Mouse (Mus musculus) megakaryocyte, adult 5-6 weeks (primary cell): ENCODE measurements at regions not wholly inside any gene's neighbourhood (a gene's known extent, or its start where the extent isn't known, plus 50 kb on each side); places are given as distances from the start of the nearest gene placed in this dataset.

ENCODE experiments used
- ATAC-seq: 2 replicates; pipeline ENCODE4 v1.8.0; 2016; ENCODE audit warnings: mild to moderate bottlenecking, inconsistent platforms; ENCODE audit not compliant: poor library complexity, severe bottlenecking

GRCm38 (mm10) chr2:115101501-115101900, 446.7 kb upstream of the Dph6 start:
- no peak for ATAC-seq

GRCm38 (mm10) chr2:115119429-115120205, 461.9 kb upstream of the BC052040 start:
- no peak for ATAC-seq

GRCm38 (mm10) chr2:115120206-115120503, 461.4 kb upstream of the BC052040 start:
- no peak for ATAC-seq

GRCm38 (mm10) chr2:115126625-115127369, 454.7 kb upstream of the BC052040 start:
- no peak for ATAC-seq

GRCm38 (mm10) chr2:115131746-115132145, 449.8 kb upstream of the BC052040 start:
- ATAC-seq = no peak

- ATAC-seq = no peak
These were observed 449.3 kb upstream of the BC052040 start for GRCm38 (mm10) chr2:115132165-115132592.

GRCm38 (mm10) chr2:115141416-115141815, 440.1 kb upstream of the BC052040 start:
- ATAC-seq = no peak

- ATAC-seq = no peak
These were observed 409.4 kb upstream of the BC052040 start for GRCm38 (mm10) chr2:115172111-115172510.

GRCm38 (mm10) chr2:115177076-115177475, 404.4 kb upstream of the BC052040 start:
- ATAC-seq = no peak

- ATAC-seq = no peak
These were observed 403.6 kb upstream of the BC052040 start for GRCm38 (mm10) chr2:115177896-115178295.

- no peak for ATAC-seq
These were observed 370.3 kb upstream of the BC052040 start for GRCm38 (mm10) chr2:115211191-115211590.

- ATAC-seq = no peak
These were observed 368.1 kb upstream of the BC052040 start for GRCm38 (mm10) chr2:115213181-115213970.

GRCm38 (mm10) chr2:115214292-115214691, 367.2 kb upstream of the BC052040 start:
- no peak for ATAC-seq

- ATAC-seq = no peak
These were observed 351.5 kb upstream of the BC052040 start for GRCm38 (mm10) chr2:115230041-115230440.

- ATAC-seq = no peak
These were observed 333.8 kb upstream of the BC052040 start for GRCm38 (mm10) chr2:115247673-115248072.

GRCm38 (mm10) chr2:115250019-115250807, 331.3 kb upstream of the BC052040 start:
- no peak for ATAC-seq

- no peak for ATAC-seq
These were observed 324.1 kb upstream of the BC052040 start for GRCm38 (mm10) chr2:115257391-115257790.

GRCm38 (mm10) chr2:115268247-115268646, 313.3 kb upstream of the BC052040 start:
- no peak for ATAC-seq

- ATAC-seq = no peak
These were observed 304.1 kb upstream of the BC052040 start for GRCm38 (mm10) chr2:115277421-115277820.

GRCm38 (mm10) chr2:115293020-115293419, 288.5 kb upstream of the BC052040 start:
- no peak for ATAC-seq

- ATAC-seq = no peak
These were observed 284.1 kb upstream of the BC052040 start for GRCm38 (mm10) chr2:115297463-115297862.
